Mouse (Mus musculus) liver, postnatal 0 days (tissue): Measurements from ENCODE around the gene Zfp212.

Experiments
- CTCF ChIP-seq: sonication (generic); IDR thresholded peaks from 2 replicates; pipeline ENCODE4 v1.5.1; 2016; ENCODE audit warnings: antibody characterized with exemption, low read depth
- EP300 ChIP-seq: IDR thresholded peaks from 2 replicates; pipeline ENCODE4 v1.6.1; 2016; ENCODE audit warnings: antibody characterized with exemption, low read depth, mild to moderate bottlenecking

DNA sequence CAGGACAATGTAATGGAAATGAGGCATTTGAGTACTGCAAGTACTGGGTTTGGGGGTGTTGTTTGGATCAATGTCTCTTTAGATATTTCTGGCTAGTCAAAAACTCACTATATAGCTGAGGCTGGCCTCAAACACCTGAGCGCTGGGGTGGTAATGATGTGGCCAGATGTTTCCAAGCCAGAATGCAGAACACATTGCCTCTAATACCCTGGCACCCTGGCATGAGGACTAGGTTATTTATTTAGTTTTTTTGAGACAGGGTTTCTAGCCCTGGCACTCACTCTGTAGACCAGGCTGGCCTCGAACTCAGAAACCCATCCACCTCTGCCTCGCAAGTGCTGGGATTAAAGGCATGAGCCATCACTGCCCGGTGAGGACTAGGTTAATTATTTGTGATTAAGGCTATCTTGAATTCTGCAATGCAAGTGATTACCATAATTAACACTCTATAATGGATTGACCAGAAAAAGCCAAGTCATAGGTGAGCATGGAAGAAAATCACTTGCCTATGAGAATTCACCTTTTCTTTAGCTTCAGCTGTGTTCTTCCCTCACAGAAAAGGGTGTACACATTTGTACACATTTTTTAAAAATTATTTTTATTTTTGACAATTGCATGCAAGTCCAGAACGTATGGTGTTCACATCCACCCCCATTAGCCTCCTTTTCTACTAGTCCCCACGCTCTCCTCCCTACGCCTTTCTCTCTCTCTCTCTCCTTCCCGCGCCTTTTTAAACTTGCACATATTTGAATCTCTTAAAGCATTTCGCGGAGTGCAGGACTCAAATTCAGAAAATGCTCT, 430 bp upstream of the Zfp212 start:
- TF ChIP-seq CTCF (no peak), EP300 (no peak)
